Mouse (Mus musculus) layer of hippocampus, adult 8-10 months (tissue): ENCODE measurements around the gene Kif15. TPM values are rescaled to one million over a fixed set of nuclear protein-coding genes. Genes with fewer than 3 reads are reported as not detected.

Experiments
- DNase-seq, 2 experiments: peaks; one replicate each; pipeline ENCODE4 v3.0.0; 2022; ENCODE audit warnings: low spot score in 2 of 2
- total RNA-seq, 4 experiments: library from RNA; stranded (reverse); gene quantifications; 2 replicates each; pipeline ENCODE4 v1.2.4; 2022

Gene Kif15
- under 1 TPM; 0.65 to 0.99 (median 0.81) TPM for total RNA-seq

GRCm38 (mm10) chr9:122950643-122951475 lies at the start of gene Kif15, which contains the start of gene 1110059G10Rik:
Gene Kif15, plus strand, starts transcription at chr9:122951046.
Gene 1110059G10Rik, minus strand, starts transcription at chr9:122951000.
- DNase-seq = peak; percentile 88 to 94

GRCm38 (mm10) chr9:122901047-122901446 lies 49.8 kb upstream of the Kif15 start:
- no peak for DNase-seq

DNA sequence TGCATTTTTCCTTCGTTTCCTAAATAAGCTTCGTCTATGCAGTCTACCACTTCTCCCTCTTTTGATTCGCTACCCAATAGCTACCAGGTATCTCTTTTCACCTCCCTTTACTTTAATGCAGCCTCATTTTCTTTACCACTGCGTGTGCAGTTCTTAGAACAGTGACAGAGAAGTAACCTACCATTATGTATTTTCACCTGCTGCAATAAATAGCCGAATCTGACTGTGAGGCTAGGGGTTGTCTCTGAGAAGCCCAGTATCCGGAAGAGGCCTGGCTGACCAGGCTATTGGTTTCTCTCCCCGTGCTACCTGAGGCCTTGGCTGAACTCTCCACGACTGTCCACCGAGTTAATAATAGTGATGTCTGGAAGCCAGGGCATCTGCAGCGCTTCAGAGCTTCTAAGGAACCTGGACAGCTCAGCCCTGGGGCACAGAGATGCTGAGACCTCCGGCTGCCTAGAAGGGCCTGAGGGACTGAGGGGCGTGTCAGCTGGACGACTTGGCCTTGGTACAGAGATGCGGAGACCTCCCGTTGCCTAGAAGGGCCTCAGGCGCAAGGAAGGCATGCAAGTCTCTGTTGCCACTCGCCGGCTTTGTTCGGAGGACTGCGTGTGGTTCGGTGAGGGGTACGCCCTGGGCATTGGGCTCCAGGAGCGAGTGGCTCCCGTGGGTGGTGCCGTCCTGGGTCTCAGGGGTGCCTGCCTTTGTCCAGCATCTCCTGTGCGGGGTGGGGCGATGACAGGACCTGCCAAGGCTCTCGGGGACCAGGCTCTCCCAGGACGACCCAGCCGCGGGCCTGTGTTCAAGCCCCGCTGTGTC lies 47.9 kb upstream of the Kif15 start:
- peak; percentile 25 for DNase-seq

DNA sequence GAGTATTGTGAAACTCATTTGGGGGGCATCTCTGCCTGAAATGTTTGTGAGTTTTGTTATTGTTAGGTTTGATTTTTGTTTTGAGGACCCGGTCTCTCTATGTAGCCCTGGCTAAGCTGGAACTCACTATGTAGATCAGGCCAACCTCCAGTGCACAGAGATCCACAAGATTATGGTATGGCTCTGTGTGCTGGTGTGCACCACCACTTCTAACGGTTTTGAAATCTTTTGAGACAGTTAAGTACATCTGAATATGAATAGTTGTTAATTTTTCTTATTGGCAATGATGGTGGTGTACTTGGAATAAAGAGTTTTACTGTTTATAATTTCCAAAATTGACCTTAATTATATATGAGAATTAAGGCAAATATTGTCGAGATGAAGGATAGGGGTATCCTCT lies 28.4 kb upstream of the Kif15 start:
- DNase-seq = no peak

- DNase-seq = peak; percentile 45 to 64
Observed at GRCm38 (mm10) chr9:122922936-122923381, 27.9 kb upstream of the Kif15 start, which contains the start of gene Zfp105. Gene Zfp105, plus strand, starts transcription at chr9:122923072.

GRCm38 (mm10) chr9:122928915-122929314 lies 21.9 kb upstream of the Kif15 start:
- no peak for DNase-seq

DNA sequence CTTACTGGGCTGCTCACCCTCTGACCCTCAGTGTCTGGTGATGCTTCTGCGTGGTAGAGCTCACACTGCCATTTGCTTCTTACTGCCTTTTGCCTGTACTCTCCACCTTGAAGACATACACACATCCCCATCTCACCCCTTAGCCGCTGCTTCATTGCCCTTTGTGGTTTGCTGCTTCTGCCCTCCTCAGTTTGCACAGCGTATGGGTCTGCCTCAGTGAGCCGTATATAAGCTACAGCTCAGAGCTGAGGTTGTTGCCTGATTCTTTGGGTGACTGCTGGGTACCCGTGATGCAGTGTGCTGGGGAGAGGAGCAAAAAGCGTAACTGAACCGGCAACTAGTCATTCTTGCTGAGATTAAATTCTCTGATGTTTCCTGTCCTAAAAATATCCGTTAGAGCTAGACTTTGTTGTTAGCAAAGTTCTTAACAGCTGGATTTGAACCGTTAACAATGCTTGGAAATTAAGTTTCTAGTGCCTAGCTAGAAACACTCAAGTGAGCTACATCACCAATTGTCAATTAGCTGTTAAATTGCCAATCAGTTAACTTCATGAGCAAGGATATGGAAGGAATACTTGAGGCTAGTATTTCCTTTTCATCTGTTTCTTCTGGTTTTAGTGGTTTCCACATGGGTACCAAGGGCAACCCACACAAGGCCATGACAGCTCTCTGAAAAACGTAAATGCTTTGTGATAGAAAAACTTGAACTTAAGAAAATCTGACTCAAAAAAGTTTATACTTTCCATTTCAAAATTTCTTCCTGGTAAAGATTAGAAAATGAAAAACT lies 47.8 kb downstream of the Kif15 start:
- no peak for DNase-seq

DNA sequence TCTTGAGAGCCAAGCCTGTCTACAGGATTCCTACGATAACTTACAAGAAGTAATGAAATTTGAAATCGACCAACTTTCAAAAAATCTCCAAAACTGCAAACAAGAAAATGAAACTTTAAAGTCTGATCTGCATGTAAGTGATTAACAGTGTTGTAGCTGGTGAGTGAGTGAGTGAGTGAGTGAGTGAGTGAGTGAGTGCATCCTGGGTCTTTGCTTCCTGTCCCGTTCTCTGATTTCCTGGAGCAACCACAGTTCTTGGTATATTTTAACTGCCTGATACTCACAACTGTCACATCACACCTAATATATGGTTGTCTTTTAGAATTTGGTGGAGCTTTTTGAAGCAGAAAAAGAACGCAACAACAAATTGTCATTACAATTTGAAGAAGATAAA lies 48.3 kb downstream of the Kif15 start:
- no peak for DNase-seq

DNA sequence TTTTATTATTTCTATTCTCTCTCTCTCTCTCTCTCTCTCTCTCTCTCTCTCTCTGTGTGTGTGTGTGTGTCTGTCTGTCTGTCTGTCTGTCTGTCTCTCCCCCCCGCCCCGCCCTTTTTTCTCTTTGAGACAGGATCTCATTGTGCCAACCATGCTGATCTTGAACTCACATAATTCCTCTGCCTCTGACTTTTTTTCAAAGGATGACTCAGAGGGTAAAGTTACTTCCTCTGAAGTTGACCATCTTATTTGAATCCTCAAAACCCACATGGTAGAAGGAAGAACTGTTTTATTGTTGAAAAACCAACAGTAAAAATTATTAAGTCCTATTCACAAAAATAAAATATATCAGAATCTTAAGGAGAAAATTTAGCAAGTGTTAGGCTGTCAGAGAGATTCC lies 53.9 kb downstream of the Kif15 start:
- no peak for DNase-seq

DNA sequence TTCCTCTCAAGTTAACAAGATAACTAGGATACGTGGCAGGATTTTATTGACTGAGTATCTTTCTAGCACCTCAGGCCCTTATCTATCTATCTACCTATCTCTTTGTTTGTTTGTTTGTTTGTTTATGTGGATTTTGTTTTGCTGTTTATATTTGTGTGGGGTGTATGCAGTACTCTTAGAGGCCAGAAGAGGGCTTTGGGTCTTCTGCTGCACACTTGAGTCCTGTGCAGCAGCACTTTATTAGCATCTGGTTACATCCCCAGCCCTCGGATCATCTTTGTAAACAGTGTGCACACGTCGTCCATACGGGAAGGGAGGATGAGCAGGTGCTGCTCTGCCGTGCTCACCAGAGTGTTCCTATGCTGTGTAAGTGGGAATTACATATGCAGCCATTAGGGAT lies 55.2 kb downstream of the Kif15 start:
- DNase-seq = no peak

DNA sequence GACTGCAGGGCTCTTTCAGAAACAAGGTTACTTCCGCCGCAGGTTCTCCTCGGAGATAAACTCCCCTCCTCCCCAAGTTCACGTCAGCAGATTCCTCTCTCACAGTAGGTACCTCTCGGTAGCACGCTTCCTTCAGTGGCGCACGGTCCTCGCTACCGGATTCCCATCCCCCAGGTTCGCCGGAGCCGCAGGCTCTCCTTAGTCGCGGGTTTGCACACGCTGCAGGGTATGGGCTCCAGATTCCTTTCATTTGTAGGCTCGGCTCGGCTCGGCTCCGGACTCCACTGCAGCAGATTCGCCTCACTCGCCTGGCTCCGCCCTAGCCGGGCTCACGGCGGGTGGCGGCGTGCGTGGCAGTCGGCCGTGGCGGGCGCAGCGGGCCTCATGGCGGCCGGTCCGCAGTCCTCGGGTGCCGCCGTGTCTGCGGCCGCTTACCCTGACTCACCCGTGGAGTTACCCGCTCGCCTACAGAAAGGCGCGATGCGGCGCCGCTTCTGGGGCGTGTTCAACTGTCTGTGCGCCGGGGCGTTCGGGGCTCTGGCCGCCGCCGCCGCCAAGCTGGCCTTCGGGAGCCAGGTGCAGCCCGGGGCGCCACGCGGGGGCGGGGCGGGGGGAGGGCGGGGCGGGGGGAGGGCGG lies 70.3 kb downstream of the Kif15 start, which contains the start of gene Tmem42:
Gene Tmem42, plus strand, starts transcription at position 332 of the 637 bp plus-strand sequence.
- DNase-seq = peak; percentile 73 to 85

GRCm38 (mm10) chr9:123021636-123022379 lies 71.0 kb downstream of the Kif15 start:
- DNase-seq = peak in 1 of 2 experiments; percentile 18

DNA sequence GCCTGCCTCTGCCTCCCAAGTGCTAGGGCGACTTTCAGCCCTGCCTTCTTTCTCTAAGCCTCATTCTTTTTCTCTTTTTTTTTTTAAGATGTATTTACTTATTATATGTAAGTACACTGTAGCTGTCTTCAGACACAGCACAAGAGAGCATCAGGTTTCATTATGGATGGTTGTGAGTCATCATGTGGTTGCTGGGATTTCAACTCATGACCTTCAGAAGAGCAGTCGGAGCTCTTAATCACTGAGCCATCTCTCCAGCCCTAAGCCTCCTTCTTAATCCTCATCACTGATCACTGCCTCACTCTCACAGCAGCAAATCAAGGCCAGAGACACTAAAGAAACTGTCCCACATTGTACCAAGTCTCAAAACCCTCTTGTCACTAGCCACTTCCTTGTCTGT lies 73.4 kb downstream of the Kif15 start:
- DNase-seq = no peak

DNA sequence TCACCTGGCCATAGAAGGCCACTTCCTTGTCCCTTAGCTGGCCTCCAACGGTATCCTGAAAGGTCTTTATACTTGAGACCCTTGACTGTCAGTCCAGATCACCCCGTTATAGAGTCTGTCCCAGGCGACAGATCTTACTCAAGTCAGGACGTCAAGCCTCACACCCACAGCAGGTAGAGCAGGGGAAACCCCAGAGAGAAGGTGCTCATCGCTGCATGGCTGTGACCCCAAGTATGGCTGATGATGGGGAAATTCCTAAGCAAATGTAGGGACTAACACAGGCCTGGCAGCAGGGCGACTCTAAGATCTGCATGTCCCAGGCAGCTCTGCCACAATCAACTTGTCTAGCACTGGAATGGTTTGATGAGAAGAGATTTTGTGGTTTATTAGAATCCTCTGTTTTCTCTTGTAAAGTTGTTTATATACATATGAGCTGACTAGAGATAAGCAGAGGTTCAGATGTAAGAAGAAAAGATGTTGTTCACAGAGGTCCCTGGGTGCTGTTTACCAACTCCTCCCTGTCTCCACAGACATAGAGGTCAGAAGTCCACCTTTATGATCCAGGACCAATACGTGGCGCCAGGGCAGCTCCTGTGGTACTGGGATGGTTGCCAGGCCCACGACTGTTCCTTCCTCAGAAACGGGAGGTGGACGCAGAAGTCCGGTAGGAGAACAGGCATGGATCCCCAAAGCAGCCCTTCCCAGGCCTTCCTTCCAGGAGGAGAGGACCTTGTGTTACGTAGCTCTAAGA lies 80.8 kb downstream of the Kif15 start:
- no peak for DNase-seq

- no peak for DNase-seq
Observed at GRCm38 (mm10) chr9:123034426-123034825, 83.6 kb downstream of the Kif15 start, which contains the start of gene Tgm4. Gene Tgm4, plus strand, starts transcription at chr9:123034726.

GRCm38 (mm10) chr9:123047665-123048064 lies 96.8 kb downstream of the Kif15 start:
- DNase-seq = no peak

DNA sequence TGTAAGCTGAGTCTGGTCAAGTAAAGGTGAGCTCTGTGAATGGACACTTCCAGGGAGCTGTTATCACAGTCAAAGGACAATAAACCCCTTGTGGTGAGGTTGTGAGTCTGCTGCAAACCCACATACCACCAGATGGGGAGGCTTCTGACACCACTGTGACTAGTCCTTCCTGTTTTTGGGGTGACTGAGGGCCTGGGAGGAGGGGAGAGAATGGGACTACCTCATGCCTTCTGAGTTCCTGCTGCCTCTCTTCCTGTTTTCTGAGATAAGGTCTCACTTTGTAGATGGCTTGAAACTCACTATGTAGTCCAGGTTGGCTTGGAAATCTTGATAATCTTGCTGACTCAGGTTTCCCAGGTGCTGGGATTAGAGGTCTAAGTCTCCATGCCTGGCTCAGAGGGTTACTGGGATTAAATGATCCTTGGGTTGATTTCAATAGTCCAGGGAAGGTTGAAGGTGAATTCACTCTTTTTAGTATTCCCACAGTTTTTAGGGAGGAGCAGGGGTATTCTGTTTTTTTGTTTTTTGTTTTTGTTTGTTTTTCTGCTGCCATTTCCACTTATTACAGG lies 108.0 kb downstream of the Kif15 start:
- DNase-seq = no peak

- no peak for DNase-seq
Observed at GRCm38 (mm10) chr9:123060172-123060571, 109.3 kb downstream of the Kif15 start.
